Mouse (Mus musculus): Measurements from ENCODE around the gene Arl2bp.

GRCm38 (mm10) chr8:94700421-94700935, 34.1 kb downstream of the Arl2bp start:
- TF ChIP-seq CTCF (IDR thresholded peaks at IDR 0.05): no peak
- TF ChIP-seq EP300 (IDR thresholded peaks at IDR 0.05; ENCODE audit: insufficient read depth, low read depth, low read length): no peak
- no peak for TF ChIP-seq POLR2A (IDR thresholded peaks at IDR 0.05; ENCODE audit: insufficient read depth, low read depth, low read length)

Data from heart, adult 2 months (tissue).